Mouse (Mus musculus): ENCODE data around the gene Evi5.
"Not testable (repeated sequence)": the region's sequence is repeated elsewhere in the genome, so short reads cannot be mapped to it uniquely, and the experiment has no call there.

DNA sequence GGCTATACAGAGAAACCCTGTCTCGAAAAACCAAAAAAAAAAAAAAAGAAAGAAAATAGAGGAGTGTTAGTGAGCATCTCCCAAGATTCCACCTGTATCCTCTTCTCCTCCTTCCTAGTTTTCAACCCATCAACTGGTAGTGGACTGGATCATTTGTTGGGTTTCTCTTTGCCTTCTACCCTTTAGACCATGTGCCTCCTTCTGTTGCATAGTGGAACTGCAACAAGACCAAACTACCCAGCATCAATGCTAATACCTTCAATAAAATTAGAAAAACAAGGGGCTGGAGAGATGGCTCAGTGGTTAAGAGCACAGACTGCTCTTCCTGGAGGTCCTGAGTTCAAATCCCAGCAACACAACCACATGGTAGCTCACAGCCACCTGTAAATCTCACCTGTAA, 16.6 kb upstream of the Evi5 start:
- not testable (repeated sequence) for TF ChIP-seq POLR2A (IDR thresholded peaks at IDR 0.05; ENCODE audit: insufficient read length, low read depth); REST (IDR thresholded peaks at IDR 0.05; ENCODE audit: insufficient read depth, insufficient read length); SRF (IDR thresholded peaks at IDR 0.05; ENCODE audit: control insufficient read depth, insufficient read length, low read depth)

Data from myocyte (in vitro differentiated cells).